Mouse (Mus musculus): Measurements from ENCODE around the gene Gper1. TPM values are rescaled to one million over a fixed set of nuclear protein-coding genes. Genes with fewer than 3 reads are reported as not detected.

Gper1 gene
- polyA plus RNA-seq, 1 experiment: 0.27 TPM

DNA sequence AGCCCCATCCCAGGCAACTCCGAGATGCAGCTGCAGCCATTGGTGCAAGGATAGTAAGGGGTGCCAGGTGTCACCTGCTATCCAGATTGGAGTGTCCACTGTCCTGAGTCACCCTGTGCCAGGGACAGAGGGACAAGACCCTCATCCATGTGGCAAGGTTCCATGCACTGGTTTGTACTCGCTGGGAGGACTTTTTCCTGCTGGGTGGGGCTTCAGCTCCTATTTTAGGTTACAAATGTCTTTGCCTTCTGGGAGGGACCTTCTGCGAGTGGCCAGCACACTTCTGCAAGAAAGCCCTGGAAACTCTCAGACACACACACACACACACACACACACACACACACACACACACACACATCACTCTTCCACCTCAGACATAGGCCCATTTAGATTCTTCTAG, 17.0 kb upstream of the Gper1 start:
- Histone ChIP-seq H3K27me3 (ENCODE audit: control insufficient read depth, insufficient read depth, low read length) (no peaks in the 10 kb centered on the region), H3K4me3 (ENCODE audit: control insufficient read depth, low read depth, low read length) (no peak overlapping the region), H3K4me1 (ENCODE audit: control insufficient read depth, insufficient read depth, low read length) (peaks cover 2% of the 10 kb centered on the region; the same call in 1 of the 2 replicates), H3K36me3 (ENCODE audit: control insufficient read depth, insufficient read depth, low read length) (no peaks in the 10 kb centered on the region), H3K27ac (ENCODE audit: control insufficient read depth, insufficient read depth, low read depth, low read length) (no peak overlapping the region)
- TF ChIP-seq CTCF (IDR thresholded peaks at IDR 0.05; ENCODE audit: control insufficient read depth, insufficient read depth, insufficient replicate concordance, low read depth, low read length) (no peak), POLR2A (IDR thresholded peaks at IDR 0.05; ENCODE audit: control insufficient read depth, low read depth, low read length) (no peak)

DNA sequence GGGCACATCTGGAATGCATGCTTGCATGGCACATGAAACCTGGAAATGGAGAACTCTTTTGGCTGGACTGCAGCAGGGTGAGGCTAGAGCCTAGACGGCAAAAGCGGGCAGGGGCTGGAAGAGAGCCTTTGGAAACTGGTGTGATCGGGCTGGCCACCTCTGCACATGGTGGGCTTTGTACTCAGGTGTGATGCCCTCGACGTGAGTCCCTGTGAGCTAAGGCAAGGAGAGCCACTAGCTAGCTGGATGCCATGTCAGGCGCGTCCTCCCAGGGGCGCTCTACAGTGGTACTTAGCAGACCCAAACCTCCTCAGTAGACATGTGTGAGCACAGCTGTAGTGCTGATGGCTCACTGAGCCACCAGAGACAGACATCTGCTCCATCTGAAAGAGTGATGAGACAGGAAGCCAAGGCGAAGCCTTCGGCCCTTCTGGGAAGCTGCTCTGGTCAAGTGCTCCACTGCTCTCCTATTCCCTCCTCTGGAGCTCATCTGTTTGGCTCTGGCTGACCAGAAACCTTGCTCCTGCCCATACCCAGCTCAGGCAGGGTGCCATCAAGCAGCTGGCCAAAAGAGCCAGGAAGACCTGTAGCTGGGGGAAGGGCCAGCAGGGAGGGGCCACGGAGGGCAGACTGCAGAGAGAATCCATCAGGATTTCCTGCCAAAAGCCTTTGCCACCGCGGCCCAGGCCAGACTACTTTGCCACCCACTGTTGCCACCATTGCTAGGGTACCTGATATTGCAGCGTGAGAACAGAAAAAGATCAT, 15.6 kb upstream of the Gper1 start:
- peaks cover 2% of the 10 kb centered on the region; the same call in 1 of the 2 replicates for H3K4me1 ChIP-seq (ENCODE audit: control insufficient read depth, insufficient read depth, low read length)
- H3K36me3 ChIP-seq (ENCODE audit: control insufficient read depth, insufficient read depth, low read length): no peaks in the 10 kb centered on the region
- no peak for TF ChIP-seq CTCF (IDR thresholded peaks at IDR 0.05; ENCODE audit: control insufficient read depth, insufficient read depth, insufficient replicate concordance, low read depth, low read length)
- no peak for TF ChIP-seq POLR2A (IDR thresholded peaks at IDR 0.05; ENCODE audit: control insufficient read depth, low read depth, low read length)
- no peaks in the 10 kb centered on the region for H3K27me3 ChIP-seq (ENCODE audit: control insufficient read depth, insufficient read depth, low read length)
- H3K4me3 ChIP-seq (ENCODE audit: control insufficient read depth, low read depth, low read length): no peak overlapping the region
- no peak overlapping the region for H3K27ac ChIP-seq (ENCODE audit: control insufficient read depth, insufficient read depth, low read depth, low read length)

DNA sequence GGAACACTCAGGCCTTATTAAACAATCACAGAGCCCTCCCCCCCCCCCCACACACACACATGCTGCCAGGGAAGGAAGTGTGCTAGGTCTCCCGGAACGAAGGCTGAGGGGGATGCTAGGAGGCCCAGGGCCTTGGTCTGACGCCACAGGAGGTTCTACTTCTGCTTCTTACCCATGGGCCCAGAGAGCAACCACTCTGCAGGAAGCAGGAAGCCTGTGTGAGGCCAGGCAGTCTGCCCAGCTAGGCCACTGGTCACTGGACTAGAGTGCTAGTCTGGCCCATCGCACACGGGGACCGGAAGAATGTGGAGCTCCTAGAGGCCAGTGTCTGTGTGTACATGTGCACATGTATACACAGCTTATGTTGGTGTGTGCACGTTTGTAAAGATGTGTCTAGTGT, 14.4 kb upstream of the Gper1 start:
- H3K36me3 ChIP-seq (ENCODE audit: control insufficient read depth, insufficient read depth, low read length): no peaks in the 10 kb centered on the region
- no peak overlapping the region for H3K4me3 ChIP-seq (ENCODE audit: control insufficient read depth, low read depth, low read length)
- no peaks in the 10 kb centered on the region for H3K27me3 ChIP-seq (ENCODE audit: control insufficient read depth, insufficient read depth, low read length)
- H3K27ac ChIP-seq (ENCODE audit: control insufficient read depth, insufficient read depth, low read depth, low read length): 0 out of 2 replicates have a peak overlapping the region, but pooled peaks have one; percentile 19
- TF ChIP-seq POLR2A (IDR thresholded peaks at IDR 0.05; ENCODE audit: control insufficient read depth, low read depth, low read length): no peak
- no peak for TF ChIP-seq CTCF (IDR thresholded peaks at IDR 0.05; ENCODE audit: control insufficient read depth, insufficient read depth, insufficient replicate concordance, low read depth, low read length)
- H3K4me1 ChIP-seq (ENCODE audit: control insufficient read depth, insufficient read depth, low read length): peaks cover 2% of the 10 kb centered on the region; the same call in 1 of the 2 replicates

DNA sequence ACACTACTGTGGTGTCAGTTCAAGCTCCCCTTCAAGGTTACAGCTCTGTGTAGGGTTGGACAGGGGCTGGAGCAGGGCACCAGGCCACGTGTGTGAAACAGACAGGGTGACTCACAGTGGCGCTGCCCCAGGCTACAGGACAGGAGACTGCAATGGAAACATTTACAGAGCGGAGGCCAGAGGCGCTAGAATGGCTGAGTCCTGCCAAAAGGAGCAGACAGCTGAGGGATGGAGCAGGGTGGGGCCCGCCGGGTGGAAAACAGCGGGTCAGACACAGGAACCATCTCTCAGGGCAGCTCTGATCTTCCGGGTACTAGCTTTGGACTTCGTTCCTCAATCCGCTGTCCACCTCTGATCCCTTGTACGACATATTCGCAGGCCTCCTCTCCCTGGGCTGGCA, 13.5 kb upstream of the Gper1 start:
- peak overlapping the region; percentile 46 for H3K27ac ChIP-seq (ENCODE audit: control insufficient read depth, insufficient read depth, low read depth, low read length)
- TF ChIP-seq CTCF (IDR thresholded peaks at IDR 0.05; ENCODE audit: control insufficient read depth, insufficient read depth, insufficient replicate concordance, low read depth, low read length) (no peak), POLR2A (IDR thresholded peaks at IDR 0.05; ENCODE audit: control insufficient read depth, low read depth, low read length) (no peak)

DNA sequence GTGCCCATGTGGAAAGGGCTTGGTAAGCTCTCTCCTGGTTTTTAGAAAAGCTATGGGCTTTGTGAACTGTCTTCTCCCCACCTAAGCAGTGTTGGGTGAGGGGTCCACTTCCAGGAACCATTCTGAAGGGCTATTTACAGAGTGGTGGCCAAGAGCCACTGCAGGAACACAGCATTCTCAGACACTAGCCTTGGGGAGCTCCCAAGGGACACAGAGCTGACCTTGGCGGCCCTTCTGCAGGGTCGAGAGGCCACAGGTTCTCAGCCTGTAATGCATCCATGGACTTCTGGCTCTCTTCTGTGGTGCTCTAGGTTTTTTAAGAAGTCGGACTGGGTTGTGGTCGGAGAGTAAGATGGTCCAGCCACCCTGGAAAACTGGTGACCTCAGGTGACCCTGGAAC, 12.9 kb upstream of the Gper1 start:
- Histone ChIP-seq H3K4me1 (ENCODE audit: control insufficient read depth, insufficient read depth, low read length) (peaks cover 2% of the 10 kb centered on the region; the same call in 1 of the 2 replicates), H3K27ac (ENCODE audit: control insufficient read depth, insufficient read depth, low read depth, low read length) (no peak overlapping the region), H3K36me3 (ENCODE audit: control insufficient read depth, insufficient read depth, low read length) (no peaks in the 10 kb centered on the region), H3K4me3 (ENCODE audit: control insufficient read depth, low read depth, low read length) (no peak overlapping the region), H3K27me3 (ENCODE audit: control insufficient read depth, insufficient read depth, low read length) (no peaks in the 10 kb centered on the region)
- TF ChIP-seq POLR2A (IDR thresholded peaks at IDR 0.05; ENCODE audit: control insufficient read depth, low read depth, low read length) (no peak), CTCF (IDR thresholded peaks at IDR 0.05; ENCODE audit: control insufficient read depth, insufficient read depth, insufficient replicate concordance, low read depth, low read length) (no peak)

More for the DNA sequence above, 13.5 kb upstream of the Gper1 start:
- Histone ChIP-seq H3K4me3 (ENCODE audit: control insufficient read depth, low read depth, low read length) (no peak overlapping the region), H3K36me3 (ENCODE audit: control insufficient read depth, insufficient read depth, low read length) (no peaks in the 10 kb centered on the region), H3K27me3 (ENCODE audit: control insufficient read depth, insufficient read depth, low read length) (no peaks in the 10 kb centered on the region), H3K4me1 (ENCODE audit: control insufficient read depth, insufficient read depth, low read length) (peaks cover 2% of the 10 kb centered on the region; the same call in 1 of the 2 replicates)

DNA sequence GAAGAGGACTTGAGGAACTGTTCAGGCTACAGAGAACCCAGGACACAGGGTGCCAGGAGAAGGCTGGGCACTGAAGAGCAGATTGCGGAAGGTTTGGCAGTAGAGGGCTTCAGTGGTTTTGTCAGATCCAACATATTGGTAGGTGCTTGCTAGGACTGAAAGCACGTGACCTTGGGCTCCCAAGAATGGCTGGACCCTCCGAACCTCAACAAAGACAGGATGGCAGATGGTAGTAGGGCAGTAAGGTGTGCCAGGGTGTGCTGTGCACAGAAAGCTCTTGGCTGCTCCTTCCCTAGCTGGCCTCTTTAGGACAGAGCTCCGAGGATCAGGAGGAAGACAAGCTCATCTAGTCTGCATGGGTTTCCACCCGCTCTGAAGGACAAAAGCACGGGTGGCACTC, 11.8 kb upstream of the Gper1 start:
- Histone ChIP-seq H3K4me1 (ENCODE audit: control insufficient read depth, insufficient read depth, low read length) (peaks cover 2% of the 10 kb centered on the region; the same call in 1 of the 2 replicates), H3K27ac (ENCODE audit: control insufficient read depth, insufficient read depth, low read depth, low read length) (no peak overlapping the region), H3K4me3 (ENCODE audit: control insufficient read depth, low read depth, low read length) (no peak overlapping the region), H3K36me3 (ENCODE audit: control insufficient read depth, insufficient read depth, low read length) (no peaks in the 10 kb centered on the region), H3K27me3 (ENCODE audit: control insufficient read depth, insufficient read depth, low read length) (no peaks in the 10 kb centered on the region)
- TF ChIP-seq POLR2A (IDR thresholded peaks at IDR 0.05; ENCODE audit: control insufficient read depth, low read depth, low read length) (no peak), CTCF (IDR thresholded peaks at IDR 0.05; ENCODE audit: control insufficient read depth, insufficient read depth, insufficient replicate concordance, low read depth, low read length) (no peak)

DNA sequence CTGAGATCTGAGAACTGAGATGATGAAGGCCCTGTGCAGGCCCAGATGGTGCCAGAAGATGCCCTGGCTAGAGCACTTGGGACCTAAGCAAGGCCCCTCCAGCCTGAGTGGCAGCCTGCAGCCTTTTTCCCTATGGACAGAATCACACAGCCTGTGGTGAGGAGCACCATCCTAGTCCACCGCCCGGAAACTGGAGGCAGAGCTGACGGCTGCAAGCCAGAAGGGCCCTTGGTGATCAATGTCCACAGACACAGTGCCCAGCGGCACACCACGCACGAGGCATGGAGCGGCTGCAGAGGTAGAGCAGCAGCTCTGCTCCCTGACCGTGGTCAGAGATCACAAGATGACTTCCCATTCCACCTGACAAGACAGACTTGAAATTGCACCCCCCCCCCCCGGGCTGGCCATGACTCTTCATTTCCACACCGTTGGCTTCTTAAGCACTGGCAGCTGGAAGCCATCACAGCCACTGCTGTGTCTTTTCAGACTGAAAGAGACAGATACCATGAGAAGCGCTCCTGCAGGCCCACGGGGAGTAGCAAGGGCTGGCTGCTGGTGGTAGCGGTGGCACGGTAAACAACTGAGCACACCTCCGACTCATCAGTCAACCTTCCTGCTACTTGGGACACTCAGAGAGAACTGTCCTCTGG, 11.2 kb upstream of the Gper1 start:
- H3K27me3 ChIP-seq (ENCODE audit: control insufficient read depth, insufficient read depth, low read length): no peaks in the 10 kb centered on the region
- no peak overlapping the region for H3K27ac ChIP-seq (ENCODE audit: control insufficient read depth, insufficient read depth, low read depth, low read length)
- no peaks in the 10 kb centered on the region for H3K36me3 ChIP-seq (ENCODE audit: control insufficient read depth, insufficient read depth, low read length)
- TF ChIP-seq CTCF (IDR thresholded peaks at IDR 0.05; ENCODE audit: control insufficient read depth, insufficient read depth, insufficient replicate concordance, low read depth, low read length): no peak
- H3K4me3 ChIP-seq (ENCODE audit: control insufficient read depth, low read depth, low read length): no peak overlapping the region
- peaks cover 2% of the 10 kb centered on the region; the same call in 1 of the 2 replicates for H3K4me1 ChIP-seq (ENCODE audit: control insufficient read depth, insufficient read depth, low read length)
